Mouse (Mus musculus): ENCODE results near the gene Ccdc136. TPM values are rescaled to one million over a fixed set of nuclear protein-coding genes. Genes with fewer than 3 reads are reported as not detected.
A peak's percentile ranks its signal among the peaks of the same experiment; 100 is the strongest.

Ccdc136 gene
- total RNA-seq, 1 experiment: 10.5 TPM

- no peak for DNase-seq (ENCODE audit: low read depth, low spot score)
- H3K9ac ChIP-seq (ENCODE audit: insufficient read depth, low read depth, low read length, poor library complexity, severe bottlenecking): no peak overlapping the region
- in situ Hi-C loops (cut with MboI; ENCODE audit: low sequenced_read_pairs in 2 of 2, unreplicated experiment in 2 of 2): no loop called here
- no peaks in the 10 kb centered on the region; the same call in 1 of the 2 replicates for H3K36me3 ChIP-seq (ENCODE audit: control insufficient read depth, insufficient read depth, low read length, poor library complexity, severe bottlenecking)
- H3K4me1 ChIP-seq (ENCODE audit: control insufficient read depth in 2 of 2, insufficient read depth in 2 of 2, low read length in 2 of 2, poor library complexity in 1 of 2): peaks cover 0 to 23% of the 10 kb centered on the region in 2 experiments; a peak in 2 of 4 replicates
- no peak for TF ChIP-seq CHD2 (IDR thresholded peaks at IDR 0.05; ENCODE audit: low read depth, low read length)
- H3K4me3 ChIP-seq (ENCODE audit: insufficient read depth in 1 of 2, low read depth in 1 of 2, low read length in 2 of 2, poor library complexity in 1 of 2, severe bottlenecking in 1 of 2): peak overlapping the region; percentile 12 to 18; a peak in 2 of 4 replicates
- peak overlapping the region; percentile 33 for H3K27ac ChIP-seq (ENCODE audit: insufficient read depth, low read depth, low read length, poor library complexity, severe bottlenecking)
- no peaks in the 10 kb centered on the region for H3K9me3 ChIP-seq (ENCODE audit: control insufficient read depth, insufficient read depth, low read depth, low read length)
Measured at GRCm38 (mm10) chr6:29434911-29435691, 39.0 kb downstream of the Ccdc136 start.

DNA sequence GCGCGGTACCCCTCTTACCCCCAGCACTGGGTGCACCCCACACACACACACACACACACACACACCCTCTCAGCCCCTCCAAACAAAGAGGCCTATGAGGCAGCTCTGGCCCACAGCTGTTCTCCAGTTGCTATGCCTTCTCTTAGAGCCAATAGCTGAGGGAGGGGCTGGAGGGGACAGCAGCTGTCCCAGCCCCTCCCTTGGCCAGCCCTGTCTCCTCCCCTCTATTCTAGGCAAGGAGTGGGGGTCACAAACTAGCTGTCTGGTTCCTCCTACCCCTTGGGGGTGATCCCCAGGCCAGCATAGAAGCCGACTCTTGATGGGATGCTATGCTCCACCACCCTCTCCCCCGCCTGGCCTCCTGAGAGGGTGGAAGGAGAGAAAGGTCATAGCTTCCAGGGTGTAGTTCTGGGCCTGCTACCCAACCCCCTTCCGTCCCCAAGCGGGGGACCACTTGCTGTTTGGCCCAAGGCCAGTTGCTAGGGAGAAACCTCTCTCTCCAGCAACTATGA, 39.9 kb downstream of the Ccdc136 start:
- DNase-seq (ENCODE audit: low read depth, low spot score): no peak
- Histone ChIP-seq H3K36me3 (ENCODE audit: control insufficient read depth, insufficient read depth, low read length, poor library complexity, severe bottlenecking) (no peaks in the 10 kb centered on the region; the same call in 1 of the 2 replicates), H3K4me1 (ENCODE audit: control insufficient read depth in 2 of 2, insufficient read depth in 2 of 2, low read length in 2 of 2, poor library complexity in 1 of 2) (peaks cover 0 to 23% of the 10 kb centered on the region in 2 experiments; a peak in 2 of 4 replicates), H3K9ac (ENCODE audit: insufficient read depth, low read depth, low read length, poor library complexity, severe bottlenecking) (no peak overlapping the region), H3K27ac (ENCODE audit: insufficient read depth, low read depth, low read length, poor library complexity, severe bottlenecking) (peak overlapping the region; percentile 33; the same call in 1 of the 2 replicates), H3K4me3 (ENCODE audit: insufficient read depth in 1 of 2, low read depth in 1 of 2, low read length in 2 of 2, poor library complexity in 1 of 2, severe bottlenecking in 1 of 2) (peak overlapping the region; percentile 12 to 18; a peak in 1 of 4 replicates), H3K9me3 (ENCODE audit: control insufficient read depth, insufficient read depth, low read depth, low read length) (no peaks in the 10 kb centered on the region)
- TF ChIP-seq ZNF384 (IDR thresholded peaks at IDR 0.05; ENCODE audit: low read depth, low read length): no peak
- no peak for TF ChIP-seq MAFK (IDR thresholded peaks at IDR 0.05; ENCODE audit: insufficient read depth, low read depth, low read length)
- TF ChIP-seq HCFC1 (IDR thresholded peaks at IDR 0.05; ENCODE audit: borderline replicate concordance, insufficient read depth, low read length): no peak
- in situ Hi-C loops (cut with MboI; ENCODE audit: low sequenced_read_pairs in 2 of 2, unreplicated experiment in 2 of 2): no loop called here

GRCm38 (mm10) chr6:29436461-29436934, 40.4 kb downstream of the Ccdc136 start:
- in situ Hi-C loops (cut with MboI; ENCODE audit: low sequenced_read_pairs in 2 of 2, unreplicated experiment in 2 of 2): no loop called here
- Histone ChIP-seq H3K36me3 (ENCODE audit: control insufficient read depth, insufficient read depth, low read length, poor library complexity, severe bottlenecking) (no peaks in the 10 kb centered on the region; the same call in 1 of the 2 replicates), H3K27ac (ENCODE audit: insufficient read depth, low read depth, low read length, poor library complexity, severe bottlenecking) (peak overlapping the region; percentile 0; the same call in 1 of the 2 replicates), H3K9ac (ENCODE audit: insufficient read depth, low read depth, low read length, poor library complexity, severe bottlenecking) (no peak overlapping the region), H3K9me3 (ENCODE audit: control insufficient read depth, insufficient read depth, low read depth, low read length) (no peaks in the 10 kb centered on the region), H3K4me1 (ENCODE audit: control insufficient read depth in 2 of 2, insufficient read depth in 2 of 2, low read length in 2 of 2, poor library complexity in 1 of 2) (peaks cover 0 to 23% of the 10 kb centered on the region in 2 experiments; a peak in 2 of 4 replicates), H3K4me3 (ENCODE audit: insufficient read depth in 1 of 2, low read depth in 1 of 2, low read length in 2 of 2, poor library complexity in 1 of 2, severe bottlenecking in 1 of 2) (no peak overlapping the region)
- no peak for DNase-seq (ENCODE audit: low read depth, low spot score)
- no peak for TF ChIP-seq MAFK (IDR thresholded peaks at IDR 0.05; ENCODE audit: insufficient read depth, low read depth, low read length)
- no peak for TF ChIP-seq ZNF384 (IDR thresholded peaks at IDR 0.05; ENCODE audit: low read depth, low read length)
- TF ChIP-seq CHD2 (IDR thresholded peaks at IDR 0.05; ENCODE audit: low read depth, low read length): no peak

GRCm38 (mm10) chr6:29439251-29439650, 43.1 kb downstream of the Ccdc136 start:
- H3K4me3 ChIP-seq (ENCODE audit: insufficient read depth in 1 of 2, low read depth in 1 of 2, low read length in 2 of 2, poor library complexity in 1 of 2, severe bottlenecking in 1 of 2): no peak overlapping the region
- H3K27ac ChIP-seq (ENCODE audit: insufficient read depth, low read depth, low read length, poor library complexity, severe bottlenecking): no peak overlapping the region
- no peak overlapping the region for H3K9ac ChIP-seq (ENCODE audit: insufficient read depth, low read depth, low read length, poor library complexity, severe bottlenecking)
- in situ Hi-C loops (cut with MboI; ENCODE audit: low sequenced_read_pairs in 2 of 2, unreplicated experiment in 2 of 2): no loop called here
- no peak for DNase-seq (ENCODE audit: low read depth, low spot score)
- TF ChIP-seq CHD2 (IDR thresholded peaks at IDR 0.05; ENCODE audit: low read depth, low read length): no peak
- TF ChIP-seq MAFK (IDR thresholded peaks at IDR 0.05; ENCODE audit: insufficient read depth, low read depth, low read length): no peak
- no peak for TF ChIP-seq ZC3H11A (IDR thresholded peaks at IDR 0.05; ENCODE audit: borderline replicate concordance, low read depth, low read length)
- no peak for TF ChIP-seq HCFC1 (IDR thresholded peaks at IDR 0.05; ENCODE audit: borderline replicate concordance, insufficient read depth, low read length)
- no peak for TF ChIP-seq ZNF384 (IDR thresholded peaks at IDR 0.05; ENCODE audit: low read depth, low read length)
- H3K4me1 ChIP-seq (ENCODE audit: control insufficient read depth in 2 of 2, insufficient read depth in 2 of 2, low read length in 2 of 2, poor library complexity in 1 of 2): peaks cover 0 to 19% of the 10 kb centered on the region in 2 experiments; a peak in 2 of 4 replicates
- no peaks in the 10 kb centered on the region for H3K9me3 ChIP-seq (ENCODE audit: control insufficient read depth, insufficient read depth, low read depth, low read length)
- H3K36me3 ChIP-seq (ENCODE audit: control insufficient read depth, insufficient read depth, low read length, poor library complexity, severe bottlenecking): no peaks in the 10 kb centered on the region; the same call in 1 of the 2 replicates

Measured in ES-E14 (cell line).